Mouse (Mus musculus) urinary bladder, adult 2 months (tissue): ENCODE data around the gene Snx1. TPM values are rescaled to one million over a fixed set of nuclear protein-coding genes. Genes with fewer than 3 reads are reported as not detected.

Experiments
- DNase-seq: peaks from one replicate; pipeline ENCODE4 v3.0.0; 2022; ENCODE audit warnings: low spot score
- polyA plus RNA-seq: library from polyadenylated mRNA; depleted of rRNA; stranded (reverse); fragments of >200 nt; gene quantifications from 2 replicates; pipeline ENCODE4 v1.2.3, GENCODE M21; 2012

Snx1 gene
- polyA plus RNA-seq, 1 experiment, result 119 TPM

DNA sequence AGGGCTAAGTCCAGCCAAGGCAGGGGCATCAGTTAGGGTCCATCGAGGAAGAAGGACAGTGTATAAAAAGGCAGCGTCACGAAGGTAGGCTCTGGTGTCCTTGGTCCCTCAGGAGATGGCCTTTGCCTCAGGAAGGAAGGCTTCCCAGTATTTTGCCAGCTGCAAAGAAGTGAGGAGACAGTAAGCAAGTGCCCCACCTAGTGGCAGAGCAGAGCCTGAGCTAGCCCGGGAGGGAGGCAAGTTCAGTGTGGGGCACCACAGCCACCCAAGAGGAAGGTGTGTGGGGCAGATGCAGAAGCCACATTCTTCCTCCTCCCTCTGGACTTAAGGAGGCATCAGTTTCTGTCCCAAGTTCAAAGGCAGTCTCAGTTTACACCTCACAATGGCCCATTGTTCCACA lies 38.0 kb downstream of the Snx1 start:
- DNase-seq, result no peak

DNA sequence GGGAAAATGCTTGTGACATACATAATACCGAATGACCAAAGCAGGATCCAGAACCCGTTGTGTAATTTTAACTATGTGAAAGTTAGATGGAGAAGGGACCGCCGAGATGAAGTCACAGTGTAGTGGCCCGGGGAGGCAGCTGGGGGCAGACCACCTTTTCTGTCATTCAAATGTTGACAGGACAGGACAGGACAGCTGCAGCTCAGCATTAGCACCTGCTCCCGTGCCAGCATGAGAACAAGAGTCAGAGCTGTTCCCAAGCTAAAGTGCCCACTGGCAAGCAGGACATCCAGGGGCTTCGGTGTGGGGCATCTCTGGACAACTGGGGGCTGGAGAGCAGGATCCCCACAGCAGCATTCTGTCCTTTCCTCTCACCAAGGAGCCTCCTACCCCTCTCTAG lies 39.3 kb downstream of the Snx1 start:
- DNase-seq, result no peak

DNA sequence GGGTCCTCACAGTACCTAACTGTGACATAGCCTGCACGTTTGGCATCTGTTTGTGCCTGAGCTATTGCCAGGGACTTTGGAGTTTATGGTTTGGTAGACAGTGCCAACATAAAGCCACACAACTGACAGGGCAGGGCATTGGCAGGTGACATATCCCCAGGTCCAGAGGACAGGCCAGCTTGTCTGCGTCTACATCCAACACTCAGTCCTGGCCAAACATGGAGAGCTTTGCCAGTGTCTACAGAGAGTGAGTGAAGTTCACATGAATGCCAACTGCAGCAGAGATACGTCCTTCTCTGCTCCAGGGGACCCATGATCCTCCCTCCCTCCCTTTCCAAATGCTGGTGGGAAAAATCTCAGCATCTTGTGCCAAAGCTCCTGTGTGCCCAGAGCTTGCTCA lies 42.2 kb downstream of the Snx1 start:
- DNase-seq, result no peak

DNA sequence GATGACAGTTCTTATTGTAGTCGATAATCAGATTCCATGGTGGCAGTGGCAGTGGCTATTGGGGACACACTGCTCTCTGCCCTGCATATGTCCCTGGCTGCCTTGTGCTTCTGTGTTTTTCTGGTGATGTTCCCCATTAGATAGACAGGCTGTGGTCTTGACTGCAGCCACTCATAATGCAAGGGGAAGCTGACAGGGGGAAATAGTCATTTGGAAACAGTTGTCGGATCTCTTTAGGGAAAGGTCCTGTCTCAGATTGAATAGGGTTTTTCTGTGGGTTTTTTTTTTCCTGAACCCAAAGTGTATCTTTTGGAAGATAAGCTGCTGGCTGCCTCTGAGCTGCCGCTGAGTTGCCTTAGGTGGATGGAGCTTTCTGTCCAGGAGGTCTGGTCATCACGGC lies 44.4 kb downstream of the Snx1 start:
- DNase-seq, result no peak

DNA sequence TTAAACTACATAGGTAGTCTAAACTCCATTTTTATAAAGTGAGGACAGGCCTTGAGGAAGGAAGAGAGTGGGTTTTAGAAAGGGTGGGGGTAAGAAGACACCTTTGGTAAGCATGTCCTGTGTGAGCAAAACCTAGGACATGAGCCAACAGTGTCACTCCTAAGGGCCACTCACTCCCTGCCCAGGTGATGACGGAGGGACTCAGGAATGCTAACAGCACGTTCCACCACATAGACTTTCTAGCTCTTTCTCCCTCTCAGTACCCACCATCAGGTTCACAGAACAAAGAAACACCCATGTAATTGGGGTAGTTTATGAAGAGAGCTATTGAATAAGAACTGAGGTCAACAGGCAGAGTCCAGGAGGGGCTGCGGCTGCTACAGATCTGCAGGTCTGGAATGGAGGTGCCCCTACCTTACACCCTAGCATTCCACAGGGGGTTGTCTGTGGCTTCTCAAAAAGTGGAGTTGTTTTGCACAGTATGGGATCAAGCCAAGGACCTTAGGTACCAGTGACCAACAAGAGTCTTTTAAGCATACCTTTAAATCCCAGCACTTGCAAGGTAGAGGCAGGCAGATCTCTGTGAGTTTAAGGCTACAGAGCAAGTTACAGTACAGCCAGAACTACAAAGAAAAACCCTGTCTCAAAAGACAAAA lies 45.5 kb downstream of the Snx1 start:
- DNase-seq, result no peak

DNA sequence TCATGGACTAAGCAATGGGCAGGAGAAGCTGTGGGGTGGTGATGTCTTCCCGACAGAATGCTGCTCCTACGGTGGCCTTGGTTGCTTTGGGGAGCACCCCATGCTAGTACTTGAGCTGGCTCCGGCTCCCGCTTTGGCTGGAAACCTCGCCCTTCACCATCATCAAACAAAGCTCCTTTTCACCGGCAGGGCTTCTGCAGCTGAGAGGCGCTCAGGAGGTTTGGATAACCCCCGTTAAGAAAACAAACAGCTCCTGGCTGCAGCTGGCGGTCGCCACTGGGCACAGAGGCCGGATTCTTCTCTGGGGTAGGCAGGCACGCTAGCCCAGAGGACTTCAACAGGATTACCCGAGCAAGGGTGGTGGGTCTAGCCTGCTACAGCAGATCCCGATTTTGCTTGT lies 47.9 kb downstream of the Snx1 start:
- DNase-seq, result no peak

DNA sequence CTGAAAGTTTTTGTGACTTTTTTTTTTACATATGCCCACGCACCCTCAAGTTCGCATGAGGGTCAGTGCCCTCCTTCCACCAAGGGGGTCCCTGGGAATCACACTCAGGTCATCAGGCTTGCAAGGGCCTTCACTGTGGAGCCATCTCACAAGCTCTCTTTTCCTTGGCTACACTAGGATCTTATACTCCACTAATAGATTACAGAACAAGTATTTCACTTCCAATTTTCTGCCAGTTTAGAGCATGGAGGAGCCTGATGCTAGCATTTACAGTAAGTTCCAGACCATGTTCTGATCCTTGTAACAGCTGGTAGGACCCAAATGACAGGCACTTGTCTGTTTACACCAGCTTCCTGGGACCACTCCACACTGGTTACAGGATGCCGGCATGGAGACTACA lies 48.3 kb downstream of the Snx1 start:
- DNase-seq, result no peak

DNA sequence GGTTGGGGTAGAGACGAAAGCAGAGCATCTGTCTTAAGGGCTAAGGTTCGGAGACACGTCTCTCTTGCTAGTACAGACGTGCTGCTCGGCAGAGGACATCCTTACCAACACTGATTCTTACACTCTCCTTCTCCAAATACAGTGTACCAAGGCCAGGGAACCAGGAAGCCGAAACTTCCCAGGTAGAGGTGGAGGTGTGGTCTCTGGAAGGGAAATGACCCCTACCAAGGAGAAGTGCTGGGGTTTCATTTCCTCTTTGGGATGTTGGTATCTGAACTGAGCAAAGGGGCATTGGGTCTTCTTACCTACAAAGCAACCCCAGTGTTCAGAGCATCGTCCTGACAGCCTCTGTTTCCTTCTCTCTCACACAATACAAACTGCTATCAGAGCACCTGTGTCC lies 53.6 kb downstream of the Snx1 start:
- no peak for DNase-seq

DNA sequence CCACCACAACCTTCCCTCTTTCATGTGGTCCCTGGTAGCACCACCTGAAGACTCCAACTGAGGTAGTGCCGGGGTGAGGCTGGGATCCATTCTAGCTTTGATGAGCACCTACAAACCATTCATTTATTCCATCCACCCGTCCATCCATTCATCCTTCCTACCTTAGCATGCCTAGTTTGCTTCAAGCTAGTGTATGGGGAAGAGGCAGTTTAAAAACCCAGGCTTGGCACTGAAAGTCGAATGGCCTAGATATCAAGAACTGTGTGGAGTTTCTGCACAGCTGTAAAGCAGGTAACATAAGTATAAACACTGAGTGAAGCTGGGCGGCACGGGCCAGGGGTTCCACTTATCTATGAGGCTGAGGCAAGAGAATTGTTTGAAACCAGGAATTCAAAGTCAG lies 56.2 kb downstream of the Snx1 start:
- no peak for DNase-seq

DNA sequence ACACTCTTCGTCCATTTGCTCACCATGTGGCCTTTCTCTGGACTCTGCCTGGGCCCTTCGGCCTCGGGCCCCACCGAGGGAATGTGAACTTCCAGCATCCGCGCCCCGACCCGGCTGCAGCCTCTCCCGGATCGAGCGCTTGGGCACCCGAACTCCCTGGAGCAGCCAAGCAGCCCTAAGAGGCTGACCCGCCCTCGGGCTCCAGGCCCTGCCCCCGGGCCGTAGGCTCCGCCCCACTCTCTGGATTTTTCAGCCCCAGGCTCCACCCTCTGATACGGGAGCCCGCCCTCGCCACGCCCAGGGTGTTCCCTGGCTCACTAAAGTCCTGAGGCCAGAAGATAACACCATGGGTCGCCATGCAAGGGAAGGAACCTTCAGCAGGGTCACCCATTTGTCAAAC lies 56.8 kb downstream of the Snx1 start, which contains the start of gene Snx22:
Gene Snx22, minus strand, starts transcription at position 137 of the 400 bp plus-strand sequence.
- peak; percentile 49 for DNase-seq

DNA sequence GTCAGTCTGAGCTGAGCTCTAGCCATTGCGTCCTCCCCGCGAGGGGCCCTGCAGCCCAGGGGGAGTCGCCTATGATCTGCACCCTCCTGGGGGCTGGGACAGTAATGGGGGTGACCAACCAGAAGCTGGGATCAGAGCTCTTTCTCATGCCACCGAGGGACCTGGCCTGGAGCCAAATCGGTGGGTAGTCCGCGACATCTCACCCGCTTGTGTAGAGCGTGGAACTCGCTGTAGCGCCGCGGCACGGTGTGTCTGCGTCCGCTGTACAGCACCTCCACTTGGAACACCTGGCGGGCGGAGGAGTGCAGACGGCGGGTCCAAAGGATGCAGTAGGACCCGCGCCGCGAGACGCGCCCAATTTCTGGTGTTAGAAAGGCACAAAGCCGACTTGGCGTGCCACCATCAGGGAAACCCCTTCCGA lies 57.4 kb downstream of the Snx1 start:
- DNase-seq, result no peak

DNA sequence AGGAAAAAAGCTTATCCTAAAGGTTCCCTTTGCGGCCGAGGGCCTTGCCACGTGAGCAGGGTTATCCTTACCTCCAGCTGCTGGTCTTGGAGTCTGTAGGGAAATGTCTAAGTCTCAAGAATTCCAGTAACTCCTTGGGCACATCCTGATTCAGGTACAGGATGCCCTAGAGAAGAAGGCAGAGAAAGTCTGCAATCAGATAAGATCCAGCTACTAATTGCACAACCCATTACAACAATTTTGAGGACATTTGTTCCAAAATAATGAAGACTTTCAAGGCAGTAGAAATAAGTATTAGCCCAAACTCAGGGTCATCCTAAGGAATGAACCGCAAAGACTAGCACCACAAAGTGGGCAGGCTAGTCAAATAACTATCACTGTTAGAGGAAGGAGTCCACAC lies 58.3 kb downstream of the Snx1 start:
- no peak for DNase-seq

DNA sequence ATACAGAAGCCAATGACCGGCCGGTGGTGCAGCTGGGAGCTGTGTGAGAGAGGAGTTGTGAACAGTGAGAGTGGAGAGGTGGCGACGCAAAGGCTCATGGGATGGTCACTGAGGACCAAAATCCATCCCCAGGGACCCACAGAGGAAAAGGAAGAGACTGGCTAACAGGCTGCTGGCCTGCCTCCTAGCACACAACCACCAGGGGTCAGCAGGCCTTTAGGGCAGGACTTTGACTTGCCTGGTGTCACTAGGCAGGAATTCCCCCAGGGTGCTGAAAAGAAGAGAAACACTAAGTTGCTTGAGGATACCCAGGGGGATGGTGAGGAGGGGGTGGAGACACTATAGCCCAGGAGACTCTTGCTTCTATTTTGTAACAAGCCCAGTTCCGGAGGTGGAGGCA lies 58.8 kb downstream of the Snx1 start:
- no peak for DNase-seq

DNA sequence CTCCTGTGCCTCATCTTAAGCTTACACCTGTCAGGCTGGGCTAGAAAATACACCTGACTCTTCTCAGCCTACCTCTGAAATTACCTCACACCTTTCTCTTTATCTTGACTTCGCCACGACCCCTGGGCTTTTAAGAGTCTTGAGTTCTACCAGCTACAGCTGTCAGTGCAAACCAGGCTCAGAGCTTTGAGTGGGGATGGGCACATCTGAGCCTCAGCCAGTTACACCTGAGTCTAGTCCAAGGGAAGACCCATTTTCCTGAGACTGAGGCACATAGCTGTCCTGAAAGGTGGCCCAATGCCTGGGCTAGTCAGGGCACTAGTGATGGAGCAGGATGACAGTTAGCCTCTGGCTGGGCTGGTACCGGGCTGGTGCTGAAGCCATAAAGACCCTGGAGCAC lies 59.6 kb downstream of the Snx1 start:
- no peak for DNase-seq

DNA sequence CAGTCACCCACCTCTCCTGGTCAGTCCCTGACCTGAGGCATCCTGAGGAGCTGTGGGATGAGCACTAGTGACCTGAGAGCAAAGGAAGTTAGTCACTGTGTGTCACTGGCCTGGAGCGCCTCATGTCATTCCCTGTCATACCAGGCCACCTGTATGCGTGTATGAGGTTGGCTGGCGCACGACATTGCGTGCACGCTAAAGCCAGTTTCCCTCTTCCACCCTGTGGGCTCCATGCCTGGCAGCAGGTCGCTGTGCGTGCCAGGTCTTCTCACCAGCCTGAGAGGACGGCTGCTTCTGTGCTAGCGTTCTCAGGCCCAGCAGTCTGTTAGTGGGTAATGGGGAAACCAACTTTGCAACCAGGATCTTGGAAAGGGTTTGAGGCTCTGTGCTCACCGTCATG lies 62.1 kb downstream of the Snx1 start:
- no peak for DNase-seq

DNA sequence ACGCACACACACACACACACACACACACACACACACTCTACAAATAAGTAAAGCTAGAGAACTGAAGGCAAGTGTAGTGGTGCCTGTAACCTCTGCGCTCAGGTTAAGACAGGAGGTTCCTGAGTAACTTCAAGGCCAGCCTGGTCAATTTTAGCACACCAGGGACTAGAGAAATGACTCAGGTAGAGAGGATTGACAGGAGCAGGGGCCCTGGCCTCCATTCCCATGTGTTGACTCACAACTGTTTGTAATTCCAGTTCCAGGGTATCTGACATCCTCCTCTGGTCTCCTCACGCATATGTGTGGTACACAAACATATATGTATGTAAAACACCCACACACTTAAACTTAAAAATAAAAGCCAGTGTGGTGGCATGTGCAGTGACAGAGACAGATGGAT lies 62.9 kb downstream of the Snx1 start:
- DNase-seq, result no peak

DNA sequence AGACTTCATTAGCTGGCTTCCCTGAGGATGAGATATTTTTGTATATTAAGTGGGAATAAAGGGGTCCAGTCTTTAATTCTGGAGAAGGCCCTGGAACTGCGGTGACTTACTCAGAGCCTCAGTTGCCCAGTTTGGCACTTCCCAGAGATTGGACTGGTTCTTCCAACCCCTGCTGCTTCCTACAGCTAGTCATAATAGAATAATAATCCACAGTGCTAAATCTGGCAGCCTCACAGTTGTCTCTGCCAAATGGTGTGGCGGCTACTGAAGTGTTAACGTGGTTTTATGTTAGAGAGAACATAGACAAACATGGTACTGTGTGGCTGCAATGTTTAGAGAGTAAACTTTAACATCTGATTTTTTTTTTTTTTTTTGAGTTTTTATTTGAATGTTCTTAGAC lies 64.7 kb downstream of the Snx1 start:
- no peak for DNase-seq

DNA sequence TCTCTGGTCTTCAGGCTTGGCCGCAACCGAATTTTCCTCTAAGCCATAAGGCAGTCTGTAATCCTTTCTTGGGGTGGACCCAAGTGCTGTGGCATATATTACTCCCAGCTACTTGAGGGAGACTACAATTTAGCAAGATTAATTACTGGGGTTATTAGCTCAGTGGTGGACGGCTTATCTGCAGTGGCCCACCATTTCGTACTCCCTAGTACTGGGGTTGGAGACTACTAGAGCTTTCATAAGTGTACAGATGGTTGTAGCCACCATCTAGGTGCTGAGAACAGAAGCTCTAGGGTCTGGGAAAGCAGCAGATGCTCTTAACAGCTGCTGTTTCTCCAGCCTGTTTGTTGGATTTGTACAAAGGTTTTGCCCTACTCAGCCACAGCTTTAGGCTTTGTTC lies 65.4 kb downstream of the Snx1 start:
- no peak for DNase-seq

DNA sequence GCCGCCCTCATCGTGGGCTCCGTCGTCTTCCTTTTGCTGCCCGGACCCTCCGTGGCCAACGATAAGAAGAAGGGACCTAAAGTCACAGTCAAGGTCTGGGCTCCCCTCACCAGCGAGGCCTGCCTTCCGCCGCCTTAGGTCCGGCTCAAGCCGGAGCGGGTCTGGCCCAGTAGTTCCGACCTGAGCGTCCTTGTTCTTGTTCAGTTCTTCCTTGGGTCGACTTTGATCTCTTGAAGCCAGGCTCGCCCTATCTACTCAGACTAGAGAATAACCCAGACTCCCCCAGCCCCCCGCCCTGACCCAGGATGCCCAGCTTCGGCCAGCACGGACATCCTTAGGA lies 66.1 kb downstream of the Snx1 start:
- no peak for DNase-seq

DNA sequence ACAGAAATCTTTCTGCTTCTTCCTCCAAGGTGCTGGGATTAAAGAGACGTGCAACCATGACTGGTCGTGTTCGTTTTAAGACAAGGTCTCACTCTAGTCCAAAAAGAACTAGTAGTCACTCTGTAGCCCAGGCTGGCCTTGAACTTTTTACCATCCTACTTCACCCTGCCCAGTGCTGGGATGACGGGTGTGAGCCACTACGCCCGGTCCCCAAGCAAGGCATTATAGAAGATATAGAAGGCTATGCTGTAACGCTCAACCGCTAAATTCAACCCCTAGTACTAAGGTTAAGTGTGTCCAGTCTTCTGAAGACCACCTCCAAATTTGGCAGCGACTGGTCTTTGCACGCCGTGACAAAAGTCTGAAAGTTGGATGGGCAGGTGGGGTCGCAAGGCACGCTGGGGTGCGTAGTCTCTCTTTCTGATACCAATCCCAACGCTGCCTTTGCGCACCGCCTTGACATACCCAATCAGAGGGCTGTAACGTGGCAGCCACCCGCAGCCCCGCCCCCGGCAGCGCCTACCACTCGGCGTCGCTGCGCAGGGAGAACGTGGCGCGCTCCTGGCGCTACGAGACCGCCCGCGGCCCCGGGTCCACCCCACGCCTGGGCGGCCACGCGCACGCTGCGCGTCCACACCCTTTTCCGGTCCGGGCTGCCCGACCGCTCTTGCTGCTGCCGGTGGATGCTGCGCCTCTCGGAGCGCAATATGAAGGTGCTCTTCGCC lies 66.6 kb downstream of the Snx1 start, which contains the start of gene Ppib:
Gene Ppib, plus strand, starts transcription at position 640 of the 725 bp plus-strand sequence.
- DNase-seq, result peak; percentile 94

DNA sequence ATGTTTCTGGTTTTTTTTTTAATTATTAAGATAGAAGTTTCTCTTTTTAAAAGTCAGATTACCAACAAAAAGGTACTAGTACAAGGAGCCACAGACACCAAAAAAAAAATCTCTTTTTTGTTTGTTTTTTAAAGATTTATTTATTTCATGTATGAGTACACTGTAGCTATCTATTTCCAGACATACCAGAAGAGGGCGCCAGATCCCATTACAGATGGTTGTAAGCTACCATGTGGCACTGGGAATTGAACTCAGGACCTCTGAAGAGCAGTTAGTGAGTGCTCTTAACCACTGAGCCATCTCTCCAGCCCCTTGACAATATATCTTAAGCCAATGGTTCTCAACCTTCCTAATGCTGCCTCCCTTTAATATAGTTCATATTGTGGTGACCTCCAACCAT lies 72.8 kb downstream of the Snx1 start:
- DNase-seq, result no peak

DNA sequence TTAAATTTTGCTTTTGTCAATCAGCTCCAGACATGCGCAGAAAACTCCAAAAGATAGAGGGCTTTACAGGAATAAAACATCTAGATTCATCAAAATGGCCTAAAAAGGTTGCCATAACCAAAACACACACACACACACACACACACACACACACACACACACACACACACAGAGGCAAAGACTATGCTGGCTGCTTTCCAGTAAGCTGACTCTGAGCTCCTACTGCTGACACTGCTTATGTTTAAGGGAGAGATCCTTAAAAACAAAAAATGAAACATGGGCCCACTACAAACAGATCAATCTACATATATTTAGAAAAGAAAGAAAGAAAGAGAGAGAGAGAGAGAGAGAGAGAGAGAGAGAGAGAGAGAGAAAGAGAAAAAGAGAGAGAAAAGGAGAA lies 73.7 kb downstream of the Snx1 start:
- DNase-seq, result no peak

DNA sequence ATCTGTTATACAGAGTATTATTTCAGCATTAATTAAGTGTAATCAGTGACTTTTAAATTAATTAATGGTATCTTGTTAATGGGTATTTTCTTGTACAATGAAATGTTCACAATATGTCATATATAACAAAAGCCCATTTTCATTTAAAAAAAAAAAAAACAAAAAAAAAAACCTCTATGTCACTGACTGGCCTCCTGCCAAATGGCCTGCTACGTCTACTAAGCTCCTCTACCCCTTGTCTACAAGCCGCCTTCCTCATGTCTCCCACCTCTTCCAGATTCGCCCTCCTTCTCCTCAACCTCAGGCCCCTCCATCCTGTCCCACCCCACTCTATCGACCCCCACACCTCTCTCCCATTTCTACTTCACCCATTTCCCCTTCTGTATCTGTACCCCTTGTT lies 74.9 kb downstream of the Snx1 start:
- DNase-seq, result no peak
